Mouse (Mus musculus) myocyte (in vitro differentiated cells): ENCODE data around the gene Asxl1. TPM values are rescaled to one million over a fixed set of nuclear protein-coding genes. Genes with fewer than 3 reads are reported as not detected.

Experiments used
- H3K27me3 ChIP-seq: one replicate; pipeline ENCODE4 v1.6.1; 2011; ENCODE audit not compliant: control insufficient read depth, insufficient read depth, insufficient read length
- H3K36me3 ChIP-seq: one replicate; pipeline ENCODE4 v1.6.1; 2011; ENCODE audit not compliant: control insufficient read depth, insufficient read depth
- H3K4me2 ChIP-seq: one replicate; pipeline ENCODE4 v1.6.1; 2011; ENCODE audit warnings: low read depth, control low read depth
- H3K4me3 ChIP-seq: one replicate; pipeline ENCODE4 v1.5.1; 2011; ENCODE audit warnings: mild to moderate bottlenecking, control low read depth, moderate library complexity
- H3K79me2 ChIP-seq: one replicate; pipeline ENCODE4 v1.6.1; 2011; ENCODE audit not compliant: control insufficient read depth, insufficient read depth
- H3ac ChIP-seq: one replicate; pipeline ENCODE4 v1.6.1; 2011; ENCODE audit not compliant: control insufficient read depth, insufficient read length
- CEBPB ChIP-seq: IDR thresholded peaks from 2 replicates; pipeline ENCODE4 v1.6.1; 2011; ENCODE audit warnings: mild to moderate bottlenecking, moderate library complexity; ENCODE audit not compliant: poor library complexity, insufficient read depth, severe bottlenecking
- E2F4 ChIP-seq: IDR thresholded peaks from one replicate; pipeline ENCODE4 v1.6.1; 2011; ENCODE audit warnings: mild to moderate bottlenecking, control low read depth, moderate library complexity; ENCODE audit not compliant: insufficient read depth
- MAX ChIP-seq: IDR thresholded peaks from one replicate; pipeline ENCODE4 v1.6.1; 2011; ENCODE audit warnings: low read depth, mild to moderate bottlenecking, control low read depth
- MYOD1 ChIP-seq, 3 experiments: IDR thresholded peaks; one replicate each; pipeline ENCODE4 v1.6.1; 2011; ENCODE audit warnings: control low read depth in 2 of 3, low read depth in 2 of 3, mild to moderate bottlenecking in 2 of 3, moderate library complexity in 1 of 3; ENCODE audit not compliant: insufficient read length in 2 of 3, control insufficient read depth in 1 of 3
- MYOG ChIP-seq, 3 experiments: IDR thresholded peaks; one replicate each; pipeline ENCODE4 v1.6.1; 2011; ENCODE audit warnings: control low read depth in 2 of 3, low read depth in 2 of 3, mild to moderate bottlenecking in 2 of 3; ENCODE audit not compliant: insufficient read length in 2 of 3, control insufficient read depth in 1 of 3, insufficient read depth in 1 of 3
- POLR2A ChIP-seq: IDR thresholded peaks from one replicate; pipeline ENCODE4 v1.6.1; 2011; ENCODE audit warnings: low read depth, mild to moderate bottlenecking, control low read depth, moderate library complexity; ENCODE audit not compliant: insufficient read length
- POLR2AphosphoS2 ChIP-seq: IDR thresholded peaks from one replicate; pipeline ENCODE4 v1.6.1; 2011; ENCODE audit warnings: low read depth, control low read depth; ENCODE audit not compliant: insufficient read length
- REST ChIP-seq: IDR thresholded peaks from one replicate; pipeline ENCODE4 v1.6.1; 2011; ENCODE audit warnings: mild to moderate bottlenecking, control low read depth, moderate library complexity; ENCODE audit not compliant: insufficient read depth, insufficient read length
- SRF ChIP-seq: IDR thresholded peaks from one replicate; pipeline ENCODE4 v1.6.1; 2011; ENCODE audit warnings: low read depth; ENCODE audit not compliant: control insufficient read depth, insufficient read length
- TCF12 ChIP-seq: IDR thresholded peaks from one replicate; pipeline ENCODE4 v1.6.1; 2011; ENCODE audit warnings: mild to moderate bottlenecking, control low read depth; ENCODE audit not compliant: poor library complexity, insufficient read depth, severe bottlenecking
- TCF3 ChIP-seq: IDR thresholded peaks from one replicate; pipeline ENCODE4 v1.6.1; 2011; ENCODE audit warnings: low read depth, control low read depth; ENCODE audit not compliant: insufficient read length
- USF1 ChIP-seq: IDR thresholded peaks from one replicate; pipeline ENCODE4 v1.6.1; 2011; ENCODE audit warnings: low read depth, mild to moderate bottlenecking, control low read depth, moderate library complexity
- polyA plus RNA-seq: library from polyadenylated mRNA; unstranded; fragments of >200 nt; fragmentation: generic; extraction: Trizol; gene quantifications from one replicate; pipeline ENCODE4 v1.2.1, GENCODE M21; 2012; ENCODE audit warnings: missing spikeins

Asxl1 gene
- polyA plus RNA-seq, 1 experiment: 15.4 TPM

- peaks cover 5% of the 10 kb centered on the region for H3K79me2 ChIP-seq
- no peaks in the 10 kb centered on the region for H3K36me3 ChIP-seq
- no peaks in the 10 kb centered on the region for H3K27me3 ChIP-seq
- TF ChIP-seq POLR2A: no peak
- H3K4me2 ChIP-seq: no peak overlapping the region
- no peak overlapping the region for H3K4me3 ChIP-seq
- no peak overlapping the region for H3ac ChIP-seq
Observed at GRCm38 (mm10) chr2:153305240-153305639, 40.4 kb upstream of the Asxl1 start.

- H3K4me3 ChIP-seq: no peak overlapping the region
- no peaks in the 10 kb centered on the region for H3K27me3 ChIP-seq
- no peak overlapping the region for H3ac ChIP-seq
- H3K79me2 ChIP-seq: peaks cover 5% of the 10 kb centered on the region
- H3K36me3 ChIP-seq: no peaks in the 10 kb centered on the region
- H3K4me2 ChIP-seq: no peak overlapping the region
- TF ChIP-seq REST (no peak), TCF12 (no peak), TCF3 (no peak), POLR2AphosphoS2 (no peak), MYOG (IDR thresholded peaks at IDR 0.05; ENCODE audit: control insufficient read depth in 1 of 3, insufficient read depth in 1 of 3, insufficient read length in 2 of 3, low read depth in 2 of 3) (no peak), CEBPB (no peak), POLR2A (no peak), MYOD1 (IDR thresholded peaks at IDR 0.05; ENCODE audit: control insufficient read depth in 1 of 3, insufficient read length in 2 of 3, low read depth in 2 of 3) (no peak)
Observed at GRCm38 (mm10) chr2:153308586-153308985, 37.0 kb upstream of the Asxl1 start.

DNA sequence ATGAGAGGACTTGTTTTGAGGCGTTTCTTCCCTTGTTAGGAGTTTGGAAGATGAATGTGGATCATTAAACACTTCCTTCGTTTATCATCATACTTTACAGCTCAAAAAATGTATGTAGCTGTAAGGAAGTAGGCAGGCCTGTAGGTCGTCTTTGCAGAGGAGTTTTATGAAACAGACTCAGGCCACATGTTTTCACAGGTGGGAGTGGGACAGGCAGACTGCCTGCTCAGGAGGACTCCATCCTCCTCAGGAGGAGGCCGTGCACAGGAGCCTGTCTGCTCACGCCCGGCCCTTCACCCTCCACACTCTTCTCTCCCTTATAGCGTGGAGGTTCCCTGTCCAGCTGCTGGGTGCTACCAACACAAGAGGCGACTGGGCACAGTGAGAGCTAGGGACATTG lies 36.5 kb upstream of the Asxl1 start:
- Histone ChIP-seq H3K27me3 (no peaks in the 10 kb centered on the region), H3K79me2 (peaks cover 5% of the 10 kb centered on the region), H3K36me3 (no peaks in the 10 kb centered on the region), H3K4me3 (no peak overlapping the region), H3K4me2 (no peak overlapping the region), H3ac (no peak overlapping the region)
- no peak for TF ChIP-seq POLR2AphosphoS2
- TF ChIP-seq SRF: no peak
- no peak for TF ChIP-seq MYOG (IDR thresholded peaks at IDR 0.05; ENCODE audit: control insufficient read depth in 1 of 3, insufficient read depth in 1 of 3, insufficient read length in 2 of 3, low read depth in 2 of 3)
- no peak for TF ChIP-seq TCF12
- no peak for TF ChIP-seq USF1
- TF ChIP-seq E2F4: no peak
- TF ChIP-seq POLR2A: no peak
- TF ChIP-seq MAX: no peak
- no peak for TF ChIP-seq REST
- TF ChIP-seq TCF3: no peak
- no peak for TF ChIP-seq MYOD1 (IDR thresholded peaks at IDR 0.05; ENCODE audit: control insufficient read depth in 1 of 3, insufficient read length in 2 of 3, low read depth in 2 of 3)
- no peak for TF ChIP-seq CEBPB

- H3ac ChIP-seq: no peak overlapping the region
- H3K4me3 ChIP-seq: no peak overlapping the region
- no peak for TF ChIP-seq MYOD1 (IDR thresholded peaks at IDR 0.05; ENCODE audit: control insufficient read depth in 1 of 3, insufficient read length in 2 of 3, low read depth in 2 of 3)
- no peak for TF ChIP-seq E2F4
- no peak for TF ChIP-seq TCF3
- TF ChIP-seq USF1: peak; percentile 54
- no peak for TF ChIP-seq MAX
- no peak for TF ChIP-seq MYOG (IDR thresholded peaks at IDR 0.05; ENCODE audit: control insufficient read depth in 1 of 3, insufficient read depth in 1 of 3, insufficient read length in 2 of 3, low read depth in 2 of 3)
- TF ChIP-seq SRF: no peak
- no peak for TF ChIP-seq POLR2AphosphoS2
Observed at GRCm38 (mm10) chr2:153310228-153310627, 35.4 kb upstream of the Asxl1 start.

DNA sequence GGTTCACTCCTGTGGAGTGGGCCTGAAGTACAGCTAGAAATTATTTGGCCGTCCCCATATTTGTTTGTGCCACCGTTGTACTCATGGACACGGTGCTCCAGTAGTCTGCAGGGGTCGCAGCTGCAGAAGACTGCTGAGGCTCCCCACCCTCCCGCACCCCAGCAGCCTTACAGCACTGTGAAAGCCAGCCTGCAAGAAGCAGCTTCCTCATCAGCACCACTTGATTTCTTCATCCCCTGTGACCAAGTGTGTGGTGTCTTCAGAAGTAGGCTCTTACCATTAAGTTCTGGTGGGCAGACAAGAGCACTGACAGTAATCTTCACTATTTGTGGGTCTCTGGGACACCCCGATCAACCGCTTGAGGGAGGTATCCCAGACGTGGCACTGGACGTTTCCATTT lies 32.7 kb upstream of the Asxl1 start:
- H3K27me3 ChIP-seq: no peaks in the 10 kb centered on the region
- H3ac ChIP-seq: no peak overlapping the region
- no peak for TF ChIP-seq REST
- no peak for TF ChIP-seq SRF
- no peak for TF ChIP-seq MAX
- TF ChIP-seq POLR2AphosphoS2: no peak
- TF ChIP-seq TCF12: no peak
- no peak for TF ChIP-seq E2F4
- TF ChIP-seq MYOD1 (IDR thresholded peaks at IDR 0.05; ENCODE audit: control insufficient read depth in 1 of 3, insufficient read length in 2 of 3, low read depth in 2 of 3): no peak
- no peak for TF ChIP-seq USF1
- no peak for TF ChIP-seq TCF3
- TF ChIP-seq POLR2A: no peak
- TF ChIP-seq MYOG (IDR thresholded peaks at IDR 0.05; ENCODE audit: control insufficient read depth in 1 of 3, insufficient read depth in 1 of 3, insufficient read length in 2 of 3, low read depth in 2 of 3): no peak
- no peak for TF ChIP-seq CEBPB
- H3K36me3 ChIP-seq: peaks cover 4% of the 10 kb centered on the region
- H3K4me3 ChIP-seq: no peak overlapping the region
- H3K79me2 ChIP-seq: no peaks in the 10 kb centered on the region
- H3K4me2 ChIP-seq: no peak overlapping the region

More at GRCm38 (mm10) chr2:153310228-153310627, 35.4 kb upstream of the Asxl1 start:
- Histone ChIP-seq H3K36me3 (no peaks in the 10 kb centered on the region), H3K27me3 (no peaks in the 10 kb centered on the region), H3K79me2 (peaks cover 3% of the 10 kb centered on the region), H3K4me2 (no peak overlapping the region)
